Mouse (Mus musculus) heart, embryonic 14.5 days (tissue): ENCODE data around the gene Scn1a. TPM values are rescaled to one million over a fixed set of nuclear protein-coding genes. Genes with fewer than 3 reads are reported as not detected.
A peak's percentile ranks its signal among the peaks of the same experiment; 100 is the strongest.

ENCODE experiments used
- ATAC-seq: fragments of 200-750 bp; cut with Nextera tagmentation; 2 replicates; pipeline ENCODE4 v1.8.0; 2017; ENCODE audit warnings: low read depth, moderate TSS enrichment; ENCODE audit not compliant: insufficient number of reproducible peaks, insufficient read depth, low FRiP score
- H3K27ac ChIP-seq, 2 experiments: fragments of 200-500 bp in 1 of 2; fragments of 300-500 bp in 1 of 2; sonication (generic) in 1 of 2; replicated peaks in 1 of 2; 2 replicates each; pipeline ENCODE4 v1.5.1; 2012 to 2014; ENCODE audit warnings: low read depth in 2 of 2, low read length in 2 of 2, control low read depth in 1 of 2, mild to moderate bottlenecking in 1 of 2, mixed read lengths in 1 of 2; ENCODE audit not compliant: control insufficient read depth in 1 of 2, insufficient read depth in 1 of 2
- H3K27me3 ChIP-seq: fragments of 300-500 bp; sonication (generic); 2 replicates; pipeline ENCODE4 v1.6.1; 2014; ENCODE audit warnings: mild to moderate bottlenecking, low read length, control low read depth; ENCODE audit not compliant: control insufficient read depth, insufficient read depth
- H3K36me3 ChIP-seq: fragments of 300-500 bp; sonication (generic); 2 replicates; pipeline ENCODE4 v1.6.1; 2014; ENCODE audit warnings: mild to moderate bottlenecking, control low read depth, low read length, mixed read lengths; ENCODE audit not compliant: control insufficient read depth, insufficient read depth
- H3K4me1 ChIP-seq, 2 experiments: fragments of 200-500 bp in 1 of 2; fragments of 300-500 bp in 1 of 2; sonication (generic) in 1 of 2; 2 replicates each; pipeline ENCODE4 v1.6.1; 2012 to 2014; ENCODE audit warnings: low read length in 2 of 2, control low read depth in 1 of 2, mixed read lengths in 1 of 2; ENCODE audit not compliant: control insufficient read depth in 2 of 2, insufficient read depth in 2 of 2
- H3K4me2 ChIP-seq: fragments of 300-500 bp; sonication (generic); 2 replicates; pipeline ENCODE4 v1.6.1; 2014; ENCODE audit warnings: mild to moderate bottlenecking, low read length
- H3K4me3 ChIP-seq, 2 experiments: fragments of 200-500 bp in 1 of 2; fragments of 300-500 bp in 1 of 2; sonication (generic) in 1 of 2; 2 replicates each; pipeline ENCODE4 v1.5.1; 2012 to 2014; ENCODE audit warnings: low read length in 2 of 2, mild to moderate bottlenecking in 2 of 2, control low read depth in 1 of 2, low read depth in 1 of 2, moderate library complexity in 1 of 2; ENCODE audit not compliant: control insufficient read depth in 1 of 2, insufficient read depth in 1 of 2
- H3K9ac ChIP-seq: fragments of 300-500 bp; sonication (generic); 2 replicates; pipeline ENCODE4 v1.6.1; 2014; ENCODE audit warnings: mild to moderate bottlenecking, low read length
- H3K9me3 ChIP-seq: fragments of 300-500 bp; sonication (generic); 2 replicates; pipeline ENCODE4 v1.6.1; 2016; ENCODE audit warnings: low read length, control low read depth; ENCODE audit not compliant: control insufficient read depth
- WGBS: fragments of 180-500 bp; shearing (Covaris S2); extraction: QIAGEN DNeasy Blood & Tissue Kit; methylation state at CpG from one replicate; pipeline ENCODE4 v1.1.7; 2014; 5-methylcytosine and 5-hydroxymethylcytosine counted together
- polyA plus RNA-seq: library from polyadenylated mRNA; unstranded; fragments of >200 nt; fragmentation: Nextera tagmentation; extraction: Ambion mirVana; gene quantifications from 2 replicates; pipeline ENCODE4 v1.2.1, GENCODE M21; 2014

The Scn1a gene
- polyA plus RNA-seq, 1 experiment from 2014 or later, result 0.03 TPM

DNA sequence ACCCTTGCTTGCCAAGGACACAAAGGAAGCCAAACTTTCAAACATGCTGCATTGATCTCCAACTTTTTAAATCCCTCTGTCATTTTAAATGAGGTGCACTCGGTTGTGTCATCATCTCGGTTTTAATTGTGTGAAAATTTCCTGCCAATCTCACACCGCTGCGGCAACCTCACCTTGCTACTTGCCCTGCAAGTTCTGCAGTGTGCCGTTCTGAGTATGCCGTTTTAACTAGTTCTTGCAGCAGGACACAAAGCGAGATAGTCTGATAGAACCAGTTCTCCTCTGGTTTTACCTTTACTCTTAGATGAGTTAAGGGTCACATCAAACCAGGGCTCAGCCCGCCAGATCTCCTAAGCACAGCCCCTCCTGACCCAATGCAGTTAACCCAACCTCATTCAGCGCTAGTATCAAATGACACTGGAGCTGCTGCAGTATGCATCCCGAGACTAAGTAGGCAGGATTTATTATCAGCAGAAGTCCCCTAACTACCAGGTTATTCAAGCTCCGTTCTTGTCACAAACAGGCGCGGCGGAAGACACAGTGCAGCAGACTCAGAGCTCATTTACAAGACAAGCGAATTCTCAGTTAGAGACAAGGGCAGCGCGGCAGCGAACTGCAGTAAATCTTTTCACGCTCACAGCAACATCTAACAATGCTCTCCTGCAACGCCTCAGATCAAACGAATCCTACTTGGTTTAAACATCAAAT lies 722 bp downstream of the Scn1a start:
- no peaks in the 10 kb centered on the region for H3K36me3 ChIP-seq
- peak overlapping the region; percentile 65 for H3K4me2 ChIP-seq
- H3K9me3 ChIP-seq, result no peaks in the 10 kb centered on the region
- WGBS, result 9% methylated on average over 21 of the region's 21 CpGs
- no peak overlapping the region for H3K27ac ChIP-seq
- no peaks in the 10 kb centered on the region for H3K4me1 ChIP-seq
- no peak for ATAC-seq
- peaks cover 5% of the 10 kb centered on the region; the same call in 1 of the 2 replicates for H3K27me3 ChIP-seq
- peak overlapping the region; percentile 13 for H3K9ac ChIP-seq
- H3K4me3 ChIP-seq, result peak overlapping the region; percentile 31 to 32

DNA sequence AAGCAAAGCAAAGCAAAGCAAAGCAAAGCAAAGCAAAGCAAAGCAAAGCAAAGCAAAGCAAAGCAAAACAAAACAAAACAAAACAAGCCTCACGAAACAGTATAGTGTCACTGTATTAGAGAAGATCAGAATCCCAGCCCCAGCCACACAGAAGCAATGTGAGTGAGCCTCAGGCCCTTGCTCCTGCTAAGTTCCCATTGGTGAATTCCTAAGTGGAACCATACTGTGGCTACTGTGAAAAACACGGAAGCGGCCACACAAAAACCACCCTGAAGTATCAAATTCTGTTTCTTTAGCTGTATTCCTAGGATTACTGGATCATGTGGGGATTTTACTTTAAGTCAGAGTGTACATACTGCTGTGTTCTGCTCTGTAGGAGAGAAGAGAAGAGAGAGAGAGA lies 4.4 kb downstream of the Scn1a start:
- no peak overlapping the region for H3K4me2 ChIP-seq
- WGBS, result 54% methylated on average over 3 of the region's 3 CpGs

DNA sequence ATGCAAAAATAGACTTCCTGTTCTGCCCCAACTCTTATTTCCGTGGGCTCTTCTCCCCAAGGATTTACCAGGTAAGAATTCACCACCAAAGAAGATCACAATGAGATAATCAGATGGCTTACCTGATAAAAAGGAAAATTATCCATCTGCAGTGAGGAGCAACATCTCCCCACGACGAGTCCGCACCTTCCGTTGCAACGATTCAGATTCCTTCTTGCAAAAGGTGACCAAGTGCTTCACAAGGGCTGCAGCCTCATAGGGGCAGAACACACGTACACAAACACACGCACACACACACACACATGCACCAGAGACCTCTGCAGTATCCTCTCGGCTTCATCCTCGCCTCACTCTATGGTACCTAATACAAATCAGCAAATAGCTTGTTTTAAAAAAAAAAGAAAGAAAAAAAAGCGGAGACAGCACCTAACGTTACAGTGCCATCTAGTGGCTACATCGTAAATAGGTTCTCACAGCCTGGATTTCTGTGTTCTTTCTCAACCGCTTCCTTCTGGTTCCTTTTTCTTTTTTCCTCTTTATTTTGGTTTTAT lies 30.8 kb downstream of the Scn1a start:
- H3K4me1 ChIP-seq, result 0 out of 4 replicates have a peak, but pooled peaks cover 2 to 4% of the 10 kb centered on the region in 2 experiments
- no peak for ATAC-seq
- H3K4me3 ChIP-seq, result peak overlapping the region; percentile 52 to 53
- WGBS, result 1% methylated on average over 14 of the region's 14 CpGs
- H3K27ac ChIP-seq, result no peak overlapping the region
- no peaks in the 10 kb centered on the region for H3K9me3 ChIP-seq
- H3K27me3 ChIP-seq, result peaks cover 10% of the 10 kb centered on the region
- H3K36me3 ChIP-seq, result no peaks in the 10 kb centered on the region
- peak overlapping the region; percentile 50 for H3K9ac ChIP-seq
- H3K4me2 ChIP-seq, result peak overlapping the region; percentile 95

More for the DNA sequence above, 4.4 kb downstream of the Scn1a start:
- peaks cover 5% of the 10 kb centered on the region; the same call in 1 of the 2 replicates for H3K27me3 ChIP-seq
- no peak for ATAC-seq
- no peaks in the 10 kb centered on the region for H3K9me3 ChIP-seq
- no peaks in the 10 kb centered on the region for H3K4me1 ChIP-seq
- no peaks in the 10 kb centered on the region for H3K36me3 ChIP-seq
- no peak overlapping the region for H3K4me3 ChIP-seq
- no peak overlapping the region for H3K27ac ChIP-seq
- H3K9ac ChIP-seq, result no peak overlapping the region

DNA sequence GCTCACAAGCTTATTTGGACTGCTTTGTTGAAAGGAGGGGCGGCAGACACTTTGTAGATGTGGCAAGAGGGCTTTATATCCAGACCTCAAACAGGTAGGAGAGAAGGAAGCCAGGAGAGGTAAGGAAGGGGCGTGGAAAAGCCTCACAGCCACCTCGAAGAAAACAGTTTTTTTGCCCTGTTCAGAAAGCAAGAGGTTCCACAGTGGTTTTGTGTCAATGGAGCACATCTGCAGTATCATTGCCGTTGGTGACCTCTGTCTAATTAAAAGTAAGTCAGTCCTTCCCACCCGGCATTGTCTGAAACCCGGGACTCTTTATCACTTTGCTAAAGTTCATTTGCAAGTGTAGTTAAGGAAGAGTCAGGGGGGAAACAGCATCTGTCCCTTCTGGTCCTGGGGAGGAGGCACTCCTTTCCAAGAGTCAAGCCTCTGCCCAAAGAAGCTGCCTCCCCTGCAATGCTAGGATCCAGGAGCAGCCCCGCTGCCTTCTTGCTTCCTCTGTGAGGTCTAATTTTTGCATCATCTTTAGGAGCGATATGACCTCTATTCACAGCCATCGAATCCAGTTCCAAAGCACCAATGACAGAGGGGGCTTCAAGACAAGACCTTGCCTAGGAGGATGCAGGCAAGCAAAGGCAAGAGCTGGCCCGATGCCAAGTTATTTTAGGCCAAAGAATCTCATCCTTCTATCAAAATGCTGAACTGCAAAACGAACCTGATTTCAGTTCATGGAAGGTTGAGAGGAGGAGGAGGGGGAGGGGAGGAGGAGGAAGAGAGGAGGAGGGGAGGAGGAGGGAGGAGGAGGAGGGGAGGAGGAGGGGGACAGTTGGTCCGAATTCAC lies 31.5 kb downstream of the Scn1a start:
- Histone ChIP-seq H3K27ac (no peak overlapping the region), H3K4me1 (0 out of 4 replicates have a peak, but pooled peaks cover 2 to 4% of the 10 kb centered on the region in 2 experiments), H3K9ac (no peak overlapping the region), H3K4me3 (peak overlapping the region; percentile 9 to 53), H3K36me3 (no peaks in the 10 kb centered on the region), H3K9me3 (no peaks in the 10 kb centered on the region), H3K27me3 (peaks cover 10% of the 10 kb centered on the region), H3K4me2 (peak overlapping the region; percentile 95)
- 5% methylated on average over 12 of the region's 12 CpGs for WGBS
- ATAC-seq, result no peak

DNA sequence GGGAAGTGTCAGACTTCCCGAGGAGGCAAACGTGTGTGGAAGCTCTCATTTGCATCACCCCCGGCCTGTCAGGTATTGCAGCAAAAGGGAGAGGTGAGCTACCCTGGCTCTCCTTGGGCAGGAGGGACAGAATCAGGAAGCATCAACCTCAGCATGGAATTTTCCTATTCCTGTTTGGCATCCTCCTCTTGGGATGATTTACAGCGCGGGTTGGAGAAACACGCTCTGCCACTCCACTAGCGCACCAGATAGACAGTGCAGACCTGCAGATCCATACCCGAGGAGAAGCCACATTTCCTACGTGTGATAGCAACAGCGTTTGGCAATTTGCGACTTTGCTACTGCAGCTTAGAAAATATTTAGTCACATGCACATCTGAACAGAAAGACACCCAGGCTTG lies 32.2 kb downstream of the Scn1a start:
- peak overlapping the region in 1 of 2 experiments; percentile 53; a peak in 2 of 4 replicates for H3K4me3 ChIP-seq

DNA sequence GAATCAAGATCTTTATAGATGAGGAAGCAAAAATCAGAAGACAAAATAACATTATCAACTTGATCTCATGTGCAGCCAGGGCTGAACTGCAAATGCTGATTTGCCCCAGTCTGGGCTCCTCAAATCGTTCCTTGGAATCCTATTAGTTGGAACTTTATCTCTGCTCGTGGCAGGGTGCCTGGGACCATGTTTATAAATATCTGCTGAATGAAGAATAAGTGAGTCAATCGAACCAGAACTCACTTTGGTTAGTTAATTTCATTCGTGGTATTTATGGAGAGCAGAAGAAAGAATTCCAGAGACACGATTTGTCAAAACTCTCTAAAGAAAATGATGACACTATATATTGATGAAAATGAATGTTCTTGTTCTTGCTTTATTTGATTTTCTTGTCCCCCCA lies 48.1 kb downstream of the Scn1a start:
- WGBS, result 57% methylated on average over 5 of the region's 5 CpGs
- H3K9ac ChIP-seq, result no peak overlapping the region
- H3K9me3 ChIP-seq, result no peaks in the 10 kb centered on the region
- ATAC-seq, result no peak
- H3K4me2 ChIP-seq, result no peak overlapping the region
- H3K27ac ChIP-seq, result no peak overlapping the region
- no peaks in the 10 kb centered on the region for H3K36me3 ChIP-seq
- no peaks in the 10 kb centered on the region for H3K4me1 ChIP-seq
- no peak overlapping the region for H3K4me3 ChIP-seq
- H3K27me3 ChIP-seq, result no peaks in the 10 kb centered on the region

More for the DNA sequence above, 32.2 kb downstream of the Scn1a start:
- no peak overlapping the region for H3K9ac ChIP-seq
- 0 out of 4 replicates have a peak, but pooled peaks cover 2 to 4% of the 10 kb centered on the region in 2 experiments for H3K4me1 ChIP-seq
- H3K27ac ChIP-seq, result no peak overlapping the region
- WGBS, result 5% methylated on average over 11 of the region's 11 CpGs
- peak overlapping the region; percentile 95 for H3K4me2 ChIP-seq
- no peaks in the 10 kb centered on the region for H3K9me3 ChIP-seq
- H3K27me3 ChIP-seq, result peaks cover 10% of the 10 kb centered on the region
- H3K36me3 ChIP-seq, result no peaks in the 10 kb centered on the region
- no peak for ATAC-seq

DNA sequence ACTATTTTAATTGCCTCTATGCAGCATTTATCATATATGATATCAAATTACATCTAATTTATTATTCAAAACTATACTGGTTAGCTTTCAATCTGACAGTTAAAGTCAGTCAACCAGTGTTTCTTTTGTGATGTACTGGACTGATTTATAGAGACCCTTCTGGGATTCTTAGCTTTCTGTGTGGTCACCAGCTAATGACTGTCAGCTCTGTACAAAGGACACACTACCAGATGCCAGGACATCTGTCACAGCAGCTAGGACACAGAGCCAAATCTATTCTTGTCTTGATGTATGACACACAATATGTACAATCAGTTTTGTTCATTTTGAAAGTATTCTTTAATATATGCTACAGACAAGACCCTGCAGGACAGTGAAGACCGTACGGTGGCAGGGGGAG lies 72.7 kb downstream of the Scn1a start:
- Histone ChIP-seq H3K4me1 (no peaks in the 10 kb centered on the region), H3K4me3 (no peak overlapping the region), H3K9me3 (no peaks in the 10 kb centered on the region), H3K9ac (no peak overlapping the region), H3K27me3 (no peaks in the 10 kb centered on the region), H3K27ac (no peak overlapping the region), H3K36me3 (no peaks in the 10 kb centered on the region), H3K4me2 (no peak overlapping the region)
- WGBS, result 88% methylated on average over 2 of the region's 2 CpGs
- ATAC-seq, result no peak
